Mouse (Mus musculus) liver, embryonic 18 days (tissue): Measurements from ENCODE around the gene Irak2. TPM values are rescaled to one million over a fixed set of nuclear protein-coding genes. Genes with fewer than 3 reads are reported as not detected.

Source experiments
- polyA plus RNA-seq: library from polyadenylated mRNA; depleted of rRNA; stranded (reverse); fragments of >200 nt; gene quantifications from 2 replicates; pipeline ENCODE4 v1.2.3, GENCODE M21; 2012; rRNA removed

The Irak2 gene
- 21.6 and 22.6 TPM in 2 replicates for polyA plus RNA-seq

DNA sequence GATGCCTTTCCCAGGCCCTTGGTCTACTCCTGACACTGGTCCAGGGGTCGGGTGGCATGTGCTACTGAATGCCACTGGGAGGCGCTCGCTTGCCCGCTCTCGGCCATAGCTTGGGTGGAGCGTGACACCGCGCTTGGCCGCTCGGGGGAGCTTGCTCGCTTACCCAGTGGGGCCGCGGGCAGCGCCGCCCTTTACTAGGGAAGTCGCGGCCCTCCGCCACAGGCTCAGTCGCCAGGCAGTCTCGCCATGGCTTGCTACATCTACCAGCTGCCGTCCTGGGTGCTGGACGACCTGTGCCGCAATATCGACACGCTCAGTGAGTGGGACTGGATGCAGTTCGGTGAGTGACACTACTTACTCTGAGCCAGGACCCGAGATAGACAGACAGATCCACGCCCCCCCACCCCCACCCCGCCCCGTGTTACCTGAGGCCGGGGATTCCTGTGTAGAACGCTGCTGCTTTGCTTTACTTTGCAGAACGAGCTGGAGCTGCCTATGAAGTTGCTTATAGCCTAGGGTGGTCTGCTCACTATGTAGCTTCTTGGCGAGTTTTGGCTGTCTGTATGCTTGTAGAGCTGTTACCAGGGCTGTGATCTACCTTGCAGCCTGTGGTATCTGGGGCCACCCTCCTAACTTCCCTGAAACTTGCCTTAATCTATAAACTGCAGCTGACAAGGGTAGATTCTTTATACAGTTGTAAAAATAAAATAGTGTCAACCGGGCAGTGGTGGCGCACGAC is at the start of gene Irak2:
Irak2 (plus strand) TSS at position 166 of the 739 bp plus-strand sequence.

DNA sequence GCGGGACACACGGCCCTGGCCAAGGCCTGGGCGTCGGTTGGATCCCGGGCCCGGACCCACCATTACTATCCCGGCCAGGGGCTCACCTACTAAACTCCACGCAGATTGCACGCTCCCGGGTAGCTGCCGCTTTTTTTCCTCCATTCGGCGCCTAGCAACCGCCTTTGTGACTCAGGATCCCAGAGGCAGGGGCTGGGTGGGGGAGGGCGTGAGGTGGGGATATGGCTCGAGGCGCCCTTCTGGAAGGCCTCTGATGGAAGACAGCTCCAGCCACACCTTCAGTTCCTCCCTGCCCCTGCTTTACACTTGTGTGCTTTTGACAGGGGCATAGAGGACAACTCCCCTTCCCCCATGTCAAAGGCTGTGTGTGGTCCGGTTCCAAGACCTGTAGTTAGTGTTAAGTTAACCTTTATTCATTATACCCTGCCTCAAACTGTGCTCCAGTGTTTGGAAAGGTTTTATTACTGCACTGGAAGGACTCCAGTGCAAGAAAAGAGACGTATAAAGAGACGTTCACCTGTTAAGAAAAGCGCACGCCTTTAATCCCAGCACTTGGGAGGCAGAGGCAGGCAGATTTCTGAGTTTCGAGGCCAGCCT is 37.6 kb upstream of the Irak2 start, which contains the start of gene Fancd2os:
Fancd2os (minus strand) TSS at position 173 of the 597 bp plus-strand sequence.

DNA sequence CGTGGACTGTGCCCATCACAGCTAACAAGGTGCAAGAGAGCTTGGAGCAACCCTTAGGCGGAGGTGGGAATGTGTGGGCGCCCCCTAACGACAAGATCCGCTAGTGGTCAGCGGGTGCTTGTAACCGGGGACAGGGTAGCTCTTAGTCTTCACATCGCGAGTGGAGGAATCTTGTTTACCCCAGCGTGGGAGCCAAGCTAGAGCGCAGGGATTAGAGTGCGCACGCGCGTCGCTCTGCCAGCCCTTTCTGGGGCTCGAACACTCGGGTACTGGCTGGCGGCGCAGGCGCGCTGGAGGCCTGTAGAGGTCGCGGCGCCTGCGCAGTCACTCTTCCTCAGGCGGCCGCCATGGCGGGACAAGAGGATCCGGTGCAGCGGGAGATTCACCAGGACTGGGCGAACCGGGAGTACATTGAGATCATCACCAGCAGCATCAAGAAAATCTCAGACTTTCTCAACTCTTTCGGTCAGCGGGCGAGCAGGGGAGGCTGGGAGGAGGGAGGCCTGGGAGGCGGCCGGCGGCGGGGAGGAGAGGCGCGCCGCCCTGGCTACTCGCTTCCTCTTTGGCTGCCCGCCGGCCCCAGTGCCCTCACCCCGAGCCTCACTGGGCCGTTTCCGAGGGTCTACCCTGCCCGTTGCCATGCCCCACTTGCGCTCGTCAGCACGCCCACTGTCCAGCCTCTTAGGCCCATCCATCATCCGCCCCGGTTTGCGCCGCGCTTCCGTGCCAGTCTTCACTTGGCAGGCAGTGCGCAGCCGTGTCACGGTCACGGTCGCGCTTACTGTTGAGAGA is 33.6 kb upstream of the Irak2 start, which contains the start of gene Brk1:
Brk1 (plus strand) TSS at position 341 of the 792 bp plus-strand sequence.

GRCm38 (mm10) chr6:113623941-113624751 is 14.1 kb upstream of the Irak2 start, which contains the start of gene Vhl:
Gene Vhl (plus strand): TSS chr6:113623959.

GRCm38 (mm10) chr6:113696582-113697221 is 58.4 kb downstream of the Irak2 start, which contains the start of gene Tatdn2:
Gene Tatdn2 (plus strand): TSS chr6:113697050.

DNA sequence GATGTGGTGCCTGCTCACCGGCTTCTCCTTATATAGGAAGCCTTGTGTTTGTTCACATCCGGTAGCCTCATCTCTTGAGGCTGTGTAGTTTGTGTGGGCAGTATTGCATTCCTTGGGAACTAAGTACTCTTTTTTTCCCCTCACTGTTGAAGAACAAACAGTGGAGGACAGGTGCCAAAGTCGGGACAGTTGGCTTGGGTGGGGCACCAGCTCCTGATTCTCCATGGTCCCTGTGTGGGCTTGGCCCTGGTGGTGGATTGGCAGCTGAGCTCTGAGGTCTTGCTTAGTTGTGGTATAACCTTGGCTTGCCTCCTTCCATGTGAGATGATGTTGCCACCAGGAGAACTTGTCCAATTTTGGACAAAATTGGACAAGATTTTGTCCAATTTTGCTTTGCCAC is 81.6 kb downstream of the Irak2 start, which contains the start of gene Ghrl:
Ghrl (minus strand) TSS at position 3 of the 400 bp plus-strand sequence.

GRCm38 (mm10) chr6:113740236-113741217 is 102.3 kb downstream of the Irak2 start, which contains the start of gene Sec13:
Gene Sec13 (minus strand): TSS chr6:113740743.

Other genes with a start within 250 kb of the Irak2 start
- 2.1 and 3.1 TPM in 2 replicates for gene Ttll3, start 249.2 kb upstream of the Irak2 start, polyA plus RNA-seq
- gene Rpusd3, start 219.1 kb upstream of the Irak2 start, polyA plus RNA-seq, result 19.9 and 20.2 TPM in 2 replicates
- gene Cidec, start 202.7 kb upstream of the Irak2 start, polyA plus RNA-seq, result 0.21 and 0.44 TPM in 2 replicates
- gene Jagn1, start 195.9 kb upstream of the Irak2 start, polyA plus RNA-seq, result 27.7 and 29.5 TPM in 2 replicates
- gene Il17re, start 180.0 kb upstream of the Irak2 start, polyA plus RNA-seq, result 0.34 and 0.35 TPM in 2 replicates
- 12.2 and 12.6 TPM in 2 replicates for gene Il17rc, start 167.0 kb upstream of the Irak2 start, polyA plus RNA-seq
- gene Creld1, start 155.2 kb upstream of the Irak2 start, polyA plus RNA-seq, result 6.6 and 7.4 TPM in 2 replicates
- 0.01 TPM in 1 of 2 replicates, not detected in the other for gene Prrt3, start 136.5 kb upstream of the Irak2 start, polyA plus RNA-seq
- 24.7 and 25.0 TPM in 2 replicates for gene Emc3, start 106.8 kb upstream of the Irak2 start, polyA plus RNA-seq
- gene Fancd2, start 106.8 kb upstream of the Irak2 start, polyA plus RNA-seq, result 4.0 and 4.2 TPM in 2 replicates
- gene Fancd2os, start 37.8 kb upstream of the Irak2 start, polyA plus RNA-seq, result not detected in 2 replicates
- gene Brk1, start 33.7 kb upstream of the Irak2 start, polyA plus RNA-seq, result 75.9 and 79.8 TPM in 2 replicates
- 5.9 and 7.4 TPM in 2 replicates for gene Vhl, start 14.5 kb upstream of the Irak2 start, polyA plus RNA-seq
- gene Tatdn2, start 58.6 kb downstream of the Irak2 start, polyA plus RNA-seq, result 10.8 and 11.6 TPM in 2 replicates
- 0.20 TPM in 1 of 2 replicates, not detected in the other for gene Ghrl, start 81.4 kb downstream of the Irak2 start, polyA plus RNA-seq
- gene Sec13, start 102.3 kb downstream of the Irak2 start, polyA plus RNA-seq, result 93.8 and 96.0 TPM in 2 replicates